Mouse (Mus musculus) cerebellum, adult (tissue): ENCODE results near the gene Mynn.

Experiments
- ATAC-seq: cut with Nextera tagmentation; 2 replicates; pipeline ENCODE4 v1.9.2; 2017; ENCODE audit warnings: mild to moderate bottlenecking, moderate library complexity, mixed read lengths; ENCODE audit not compliant: insufficient number of reproducible peaks, low FRiP score, low TSS enrichment

Gene Mynn

GRCm38 (mm10) chr3:30635629-30636028 is 33.8 kb downstream of the Mynn start:
- no peak for ATAC-seq

- no peak for ATAC-seq
Observed at GRCm38 (mm10) chr3:30644207-30644606, 42.3 kb downstream of the Mynn start, which contains the start of gene Lrriq4. Gene Lrriq4, plus strand, starts transcription at chr3:30644507.

GRCm38 (mm10) chr3:30646761-30647160 is 44.9 kb downstream of the Mynn start:
- ATAC-seq = no peak

- ATAC-seq = no peak
Observed at GRCm38 (mm10) chr3:30647440-30648090, 45.7 kb downstream of the Mynn start, which contains the start of gene Lrrc34. Gene Lrrc34, minus strand, starts transcription at chr3:30647869.

GRCm38 (mm10) chr3:30648466-30648865 is 46.6 kb downstream of the Mynn start:
- no peak for ATAC-seq

GRCm38 (mm10) chr3:30650062-30650841 is 48.4 kb downstream of the Mynn start:
- ATAC-seq = 0 out of 2 replicates have a peak, but pooled peaks have one; percentile 39

GRCm38 (mm10) chr3:30655937-30656336 is 54.1 kb downstream of the Mynn start:
- no peak for ATAC-seq

- no peak for ATAC-seq
Observed at GRCm38 (mm10) chr3:30658486-30658885, 56.6 kb downstream of the Mynn start.
